Mouse (Mus musculus) natural killer cell, adult 2 months (primary cell): ENCODE data around the gene Wars2.

ENCODE experiments used
- DNase-seq, 2 experiments: peaks; one replicate each; pipeline ENCODE4 v3.0.0; 2022; ENCODE audit warnings: low spot score in 2 of 2

Gene Wars2

GRCm38 (mm10) chr3:99263471-99263903 lies 122.6 kb downstream of the Wars2 start:
- no peak for DNase-seq

- no peak for DNase-seq
Observed at GRCm38 (mm10) chr3:99264695-99265094, 123.8 kb downstream of the Wars2 start.

- no peak for DNase-seq
Observed at GRCm38 (mm10) chr3:99266752-99267303, 126.0 kb downstream of the Wars2 start.

- DNase-seq = no peak
Observed at GRCm38 (mm10) chr3:99277973-99278580, 137.2 kb downstream of the Wars2 start.

GRCm38 (mm10) chr3:99279718-99280117 lies 138.8 kb downstream of the Wars2 start:
- DNase-seq = no peak

GRCm38 (mm10) chr3:99281453-99281852 lies 140.6 kb downstream of the Wars2 start:
- DNase-seq = no peak

GRCm38 (mm10) chr3:99288302-99288701 lies 147.4 kb downstream of the Wars2 start:
- DNase-seq = no peak
